Mouse (Mus musculus) embryo, embryonic 10.5 days (tissue): ENCODE measurements around the gene Wdr46.
A peak's percentile ranks its signal among the peaks of the same experiment; 100 is the strongest.
"Not testable (repeated sequence)": the region's sequence is repeated elsewhere in the genome, so short reads cannot be mapped to it uniquely, and the experiment has no call there.

Experiments used
- DNase-seq: peaks from one replicate; pipeline ENCODE4 v3.0.0-alpha.2; 2015; ENCODE audit warnings: low spot score

Gene Wdr46

DNA sequence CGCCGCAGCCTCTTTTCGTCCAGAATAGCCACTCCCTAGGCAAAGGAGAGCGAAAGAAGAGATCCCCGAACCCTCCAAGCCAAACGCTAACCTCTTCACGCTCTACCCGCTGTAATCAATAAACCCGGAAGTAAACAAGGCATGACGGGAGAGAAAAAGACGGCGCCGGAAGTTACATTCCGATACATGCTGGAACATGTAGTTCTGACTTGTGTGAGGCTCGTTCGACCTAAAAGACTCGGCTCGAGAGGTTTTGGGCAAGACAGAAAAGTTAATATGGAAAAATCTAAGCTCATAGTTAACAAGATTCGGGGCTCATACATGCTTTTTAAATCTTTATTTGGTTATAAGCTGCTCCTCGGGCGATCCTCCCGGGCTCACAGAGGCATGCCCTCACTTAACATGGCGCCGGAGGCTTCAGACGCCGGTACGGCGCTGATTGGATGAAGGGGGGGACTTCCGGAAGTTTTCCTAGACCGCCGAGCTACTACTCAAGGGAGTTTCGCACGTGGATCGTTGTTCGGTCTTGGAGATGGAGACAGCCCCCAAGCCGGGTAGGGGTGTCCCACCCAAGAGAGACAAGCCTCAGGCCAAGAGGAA, at the start of gene Wdr46, which contains the start of gene Pfdn6:
Gene Wdr46 (plus strand): TSS at position 455 of the 600 bp plus-strand sequence.
Gene Pfdn6 (minus strand): TSS at position 138 of the 600 bp plus-strand sequence.
- DNase-seq = peak; percentile 97

DNA sequence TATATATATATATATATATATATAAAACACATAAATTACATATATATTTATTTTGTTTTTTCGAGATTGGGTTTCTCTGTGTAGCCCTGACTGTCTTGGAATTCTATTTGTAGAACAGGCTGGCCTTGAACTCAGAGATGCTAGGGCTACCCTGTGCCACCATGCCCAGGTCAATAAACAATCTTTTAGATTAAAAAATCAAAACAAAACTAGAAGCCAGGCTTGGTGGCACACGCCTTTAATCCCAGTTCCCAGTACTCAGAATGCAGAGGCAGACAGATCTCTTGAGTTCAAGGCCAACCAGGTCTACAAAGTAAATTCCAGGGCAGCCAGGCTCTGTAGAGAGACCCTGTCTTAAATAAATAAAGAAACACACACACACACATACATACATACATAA, 49.1 kb upstream of the Wdr46 start:
- no peak for DNase-seq

DNA sequence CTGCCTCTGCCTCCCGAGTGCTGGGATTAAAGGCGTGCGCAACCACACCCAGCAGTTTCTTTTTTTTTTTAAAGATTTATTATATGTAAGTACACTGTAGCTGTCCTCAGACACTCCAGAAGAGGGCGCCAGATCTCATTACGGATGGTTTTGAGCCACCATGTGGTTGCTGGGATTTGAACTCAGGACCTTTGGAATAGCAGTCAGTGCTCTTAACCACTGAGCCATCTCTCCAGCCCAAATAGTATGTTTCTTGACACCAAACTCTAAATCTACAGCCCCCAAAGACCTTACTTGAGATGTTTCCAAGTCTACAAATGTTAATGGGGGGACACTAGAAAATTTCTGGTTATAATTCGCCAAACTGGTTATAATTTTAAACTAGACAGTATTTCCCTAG, 48.6 kb upstream of the Wdr46 start:
- not testable (repeated sequence) for DNase-seq

DNA sequence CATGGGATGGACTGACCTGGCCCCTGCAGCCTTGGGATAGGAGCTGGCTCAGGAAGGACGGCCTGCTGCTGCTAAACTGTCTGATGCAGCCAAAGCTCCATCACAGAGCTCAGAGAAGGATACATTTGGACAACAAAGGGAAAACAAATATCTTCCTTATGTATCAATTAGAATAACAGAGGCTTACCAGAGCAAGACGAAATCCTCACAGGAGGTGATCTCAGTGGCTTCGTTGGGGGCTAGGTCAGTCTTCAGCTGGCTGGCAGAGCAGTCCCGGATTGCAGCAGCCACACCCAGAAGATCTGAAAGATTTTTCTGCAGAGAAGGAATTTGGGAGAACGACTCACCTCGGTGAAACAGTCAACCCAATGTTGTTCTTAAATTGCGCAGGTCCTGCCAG, 48.0 kb upstream of the Wdr46 start:
- no peak for DNase-seq

DNA sequence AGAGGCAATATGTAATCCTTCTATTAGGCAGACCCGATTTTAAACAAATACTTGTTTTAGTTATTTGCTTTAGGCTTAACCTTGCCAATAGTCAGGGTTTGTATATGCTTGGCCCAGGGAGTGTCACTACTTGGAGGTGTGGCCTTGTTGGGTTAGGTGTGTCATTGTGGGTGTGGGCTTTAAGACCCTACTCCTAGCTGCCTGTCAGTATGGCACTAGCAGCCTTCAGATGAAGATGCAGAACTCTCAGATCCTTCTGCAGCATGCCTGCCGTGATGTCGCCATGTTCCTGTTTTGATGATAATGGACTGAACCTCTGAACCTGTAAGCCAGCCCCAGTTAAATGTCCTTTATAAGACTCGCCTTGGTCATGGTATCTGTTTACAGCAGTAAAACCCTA, 47.4 kb upstream of the Wdr46 start:
- not testable (repeated sequence) for DNase-seq

DNA sequence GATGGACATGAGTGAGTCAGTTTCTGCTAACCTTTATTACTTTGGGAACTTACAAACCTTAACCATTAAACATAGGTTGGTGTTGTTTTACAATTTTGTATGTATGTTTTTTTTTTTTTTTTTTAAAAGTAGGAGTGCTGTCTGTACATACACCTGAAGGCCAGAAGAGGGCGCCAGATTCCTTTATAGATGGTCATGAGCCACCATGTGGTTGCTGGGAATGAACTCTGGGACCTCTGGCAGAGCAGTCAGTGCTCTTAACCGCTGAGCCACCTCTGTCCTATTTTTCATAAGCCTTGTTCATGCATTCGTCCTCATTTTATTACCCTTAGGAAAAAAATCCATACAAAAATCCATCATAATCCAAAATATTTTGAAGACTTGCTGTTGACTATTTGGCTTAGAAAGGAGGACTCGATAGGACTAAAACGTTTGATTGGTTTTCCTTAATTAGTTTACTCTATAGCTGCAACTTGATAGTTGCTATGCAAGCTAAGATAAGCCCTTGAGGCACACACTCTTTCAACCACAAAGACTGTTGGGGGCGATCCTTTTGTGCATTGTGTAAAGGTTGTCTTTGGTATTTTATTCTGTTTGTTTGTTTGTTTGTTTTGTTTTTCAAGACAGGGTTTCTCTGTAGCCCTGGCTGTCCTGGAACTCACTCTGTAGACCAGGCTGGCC, 43.2 kb upstream of the Wdr46 start:
- peak; percentile 89 for DNase-seq

DNA sequence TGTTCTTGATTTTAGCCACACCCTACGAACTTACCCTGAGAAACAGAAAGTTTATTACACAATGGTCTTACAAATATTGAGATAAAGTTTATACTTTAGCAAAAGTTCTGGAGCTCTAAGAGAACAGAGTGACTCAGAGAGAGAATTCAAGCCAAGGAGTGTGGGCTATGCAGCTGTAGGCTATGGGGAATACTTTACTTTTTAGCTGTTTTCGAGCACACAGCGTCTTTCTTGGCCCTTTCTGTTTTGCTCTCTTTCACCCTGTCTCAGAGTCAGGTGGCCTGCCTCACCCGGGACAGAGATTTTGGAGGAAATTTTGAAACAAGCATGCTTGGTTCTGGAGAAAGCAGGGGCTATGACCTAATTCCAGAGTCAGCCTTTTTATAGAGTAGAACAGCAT, 42.3 kb upstream of the Wdr46 start:
- not testable (repeated sequence) for DNase-seq

DNA sequence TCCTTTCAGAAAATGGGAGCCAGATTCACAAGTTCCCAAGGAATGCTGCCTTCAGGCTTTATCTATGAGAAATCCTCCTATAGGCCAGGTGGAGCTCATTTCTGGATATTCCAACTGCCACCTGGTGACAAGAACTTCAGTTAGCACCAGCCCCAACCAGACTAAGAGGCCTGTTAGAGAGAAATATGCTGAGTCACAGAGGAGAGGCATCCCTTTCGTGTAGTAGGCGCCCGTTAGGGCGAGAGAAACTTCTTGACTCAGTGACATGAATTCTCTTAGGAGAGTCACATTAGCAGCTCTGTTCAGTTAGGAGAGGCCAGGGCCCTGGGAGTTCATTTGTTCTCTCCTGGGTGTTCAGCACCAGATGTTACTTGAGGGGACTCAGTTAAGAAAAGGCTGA, 40.8 kb upstream of the Wdr46 start:
- DNase-seq = no peak

DNA sequence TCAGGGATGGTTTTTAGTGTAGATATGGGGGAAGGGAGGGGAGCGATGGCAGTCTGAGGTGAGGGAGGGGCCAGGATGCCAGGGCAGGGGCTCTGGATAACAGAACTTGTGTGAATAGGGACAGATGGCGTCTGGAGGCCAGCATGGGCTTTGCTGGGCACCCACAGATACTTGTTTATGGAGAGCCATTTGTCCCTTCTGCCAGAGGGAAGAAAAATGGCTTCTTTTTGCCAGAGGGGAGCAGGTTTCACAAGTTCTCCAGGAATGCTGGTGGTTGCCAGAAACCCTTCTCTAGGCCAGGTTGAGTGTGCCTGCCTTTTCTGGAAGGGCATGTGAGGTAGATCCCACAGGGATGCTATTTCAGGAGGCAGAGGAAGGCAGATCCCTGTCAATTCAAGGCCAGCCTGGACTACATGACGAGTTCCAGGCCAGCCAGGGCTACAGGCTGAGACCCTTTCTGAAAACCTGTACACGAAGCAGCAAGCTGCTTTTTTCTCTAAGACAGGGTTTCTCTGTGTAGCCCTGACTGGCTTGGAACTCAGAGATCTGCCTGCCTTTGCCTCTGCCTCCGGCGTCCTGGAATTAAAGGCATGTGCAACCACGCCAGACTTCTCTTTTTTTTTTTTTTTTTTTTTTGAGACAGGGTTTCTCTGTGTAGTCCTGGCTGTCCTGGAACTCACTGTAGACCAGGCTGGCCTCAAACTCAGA, 40.0 kb upstream of the Wdr46 start:
- no peak for DNase-seq

DNA sequence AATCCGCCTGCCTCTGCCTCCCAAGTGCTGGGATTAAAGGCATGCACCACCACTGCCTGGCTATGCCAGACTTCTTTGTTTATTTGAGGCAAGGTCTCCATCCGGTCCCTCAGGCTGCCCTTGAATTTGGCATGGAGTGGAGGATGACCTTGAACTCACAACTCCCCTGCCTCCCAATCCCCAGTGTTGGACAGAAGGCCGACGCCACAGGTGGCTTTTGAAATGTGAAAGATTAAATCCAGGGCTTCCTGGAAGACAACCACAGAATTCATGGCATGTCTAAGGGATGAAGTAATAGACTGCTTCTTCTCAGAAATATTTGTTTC, 39.5 kb upstream of the Wdr46 start:
- DNase-seq = no peak

DNA sequence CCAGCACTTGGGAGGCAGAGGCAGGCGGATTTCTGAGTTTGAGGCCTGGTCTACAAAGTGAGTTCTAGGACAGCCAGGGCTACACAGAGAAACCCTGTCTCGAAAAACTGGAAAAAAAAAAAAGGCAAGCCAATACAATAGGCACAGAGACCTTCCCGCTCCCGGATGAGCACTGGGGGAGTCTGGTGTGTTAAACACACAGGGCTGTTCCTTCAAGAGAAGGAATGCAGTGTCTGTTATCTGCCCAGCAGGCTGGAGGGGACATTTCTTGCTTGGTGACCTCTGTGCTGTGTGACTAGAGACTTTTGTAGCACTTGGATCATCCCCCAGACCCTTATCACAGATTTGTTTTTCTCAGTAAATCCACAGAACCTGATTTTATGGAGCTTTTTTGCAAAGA, 38.8 kb upstream of the Wdr46 start:
- DNase-seq = no peak

DNA sequence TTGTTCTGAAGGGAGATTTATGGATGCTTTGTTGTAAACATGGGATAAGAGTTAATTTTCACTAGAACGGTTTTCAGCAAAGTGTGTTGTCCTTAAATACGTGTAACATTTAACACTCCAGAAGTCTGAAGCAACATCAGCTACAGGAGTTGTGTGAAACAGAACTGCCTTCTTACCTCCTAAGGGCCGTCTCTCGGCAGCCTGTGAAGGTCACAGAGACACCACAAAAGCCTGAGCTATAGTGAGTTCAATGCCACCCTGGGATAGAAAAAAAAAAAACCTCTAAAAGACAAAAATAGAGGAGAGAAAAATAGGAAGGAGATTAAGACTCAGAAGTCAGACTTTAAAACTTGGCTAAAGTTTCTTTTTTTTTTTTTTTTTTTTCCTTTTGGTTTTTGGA, 38.4 kb upstream of the Wdr46 start:
- no peak for DNase-seq

DNA sequence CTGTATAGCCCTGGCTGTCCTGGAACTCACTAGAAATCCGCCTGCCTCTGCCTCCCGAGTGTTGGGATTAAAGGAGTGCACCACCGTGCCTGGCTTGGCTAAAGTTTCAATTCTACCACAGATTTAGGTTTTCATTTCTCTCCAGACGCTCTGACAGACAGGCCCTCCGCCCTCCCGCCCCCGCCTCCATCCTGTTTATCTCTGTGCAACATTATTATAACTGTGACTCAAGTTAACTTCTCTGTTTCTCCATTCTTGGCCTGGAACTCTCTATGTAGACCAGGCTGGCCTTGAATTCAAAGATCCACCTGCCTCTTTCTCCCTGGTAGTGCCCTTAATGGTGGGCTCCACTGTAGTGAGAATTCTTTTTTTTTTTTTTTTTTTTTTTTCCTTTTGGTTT, 38.0 kb upstream of the Wdr46 start:
- no peak for DNase-seq

DNA sequence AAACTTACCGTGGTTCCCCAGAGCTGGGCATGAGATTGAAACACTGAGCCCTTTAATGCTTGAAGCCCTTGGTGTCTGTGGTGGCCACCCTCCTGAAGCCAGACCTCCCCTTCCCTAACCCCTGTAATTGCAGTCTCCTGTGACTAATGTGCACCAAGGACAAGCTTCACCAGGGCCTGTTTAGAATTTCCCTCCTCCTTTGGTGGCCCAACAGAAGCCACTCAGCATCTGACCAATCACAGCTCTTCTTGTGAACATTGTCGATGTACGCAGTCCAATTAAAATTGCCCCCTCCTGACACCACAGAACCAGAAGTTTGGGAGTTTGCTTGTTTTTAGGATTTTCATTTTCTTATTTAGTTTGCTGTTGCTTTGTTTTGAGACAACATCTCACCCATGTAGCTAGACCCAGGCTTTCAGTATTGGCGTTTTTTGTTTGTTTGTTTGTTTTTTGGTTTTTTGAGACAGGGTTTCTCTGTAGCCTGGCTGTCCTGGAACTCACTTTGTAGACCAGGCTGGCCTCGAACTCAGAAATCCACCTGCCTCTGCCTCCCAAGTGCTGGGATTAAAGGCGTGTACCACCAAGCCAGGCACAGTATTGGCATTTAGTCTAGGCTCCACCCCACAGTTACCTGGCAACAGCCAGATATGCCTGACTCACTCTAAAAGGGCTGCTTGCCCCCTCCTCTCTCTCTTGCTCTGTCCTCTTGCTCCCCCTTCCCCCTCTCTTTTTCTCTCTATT, 36.4 kb upstream of the Wdr46 start:
- DNase-seq = not testable (repeated sequence)

DNA sequence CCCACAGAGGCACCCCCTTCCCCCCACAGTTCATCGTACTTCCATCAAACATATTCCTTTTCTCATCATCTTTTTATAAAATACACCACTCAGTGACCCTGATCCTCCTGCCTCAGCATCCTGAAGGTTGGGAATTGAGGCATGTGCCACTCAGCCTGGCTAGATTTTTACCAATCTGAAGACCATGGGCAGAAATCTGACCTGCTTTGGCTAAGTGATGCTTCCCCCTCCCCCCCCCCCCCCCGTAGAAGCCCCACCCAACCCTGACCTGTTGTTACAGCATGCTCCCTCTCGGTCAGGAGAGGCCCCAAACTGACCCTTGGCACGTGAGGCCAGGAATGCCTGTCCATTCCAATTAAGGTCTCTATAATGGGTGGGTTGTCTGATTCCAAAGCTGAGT, 35.6 kb upstream of the Wdr46 start, which contains the start of gene Platr17:
Gene Platr17 (plus strand): TSS at position 301 of the 400 bp plus-strand sequence.
- DNase-seq = not testable (repeated sequence)

DNA sequence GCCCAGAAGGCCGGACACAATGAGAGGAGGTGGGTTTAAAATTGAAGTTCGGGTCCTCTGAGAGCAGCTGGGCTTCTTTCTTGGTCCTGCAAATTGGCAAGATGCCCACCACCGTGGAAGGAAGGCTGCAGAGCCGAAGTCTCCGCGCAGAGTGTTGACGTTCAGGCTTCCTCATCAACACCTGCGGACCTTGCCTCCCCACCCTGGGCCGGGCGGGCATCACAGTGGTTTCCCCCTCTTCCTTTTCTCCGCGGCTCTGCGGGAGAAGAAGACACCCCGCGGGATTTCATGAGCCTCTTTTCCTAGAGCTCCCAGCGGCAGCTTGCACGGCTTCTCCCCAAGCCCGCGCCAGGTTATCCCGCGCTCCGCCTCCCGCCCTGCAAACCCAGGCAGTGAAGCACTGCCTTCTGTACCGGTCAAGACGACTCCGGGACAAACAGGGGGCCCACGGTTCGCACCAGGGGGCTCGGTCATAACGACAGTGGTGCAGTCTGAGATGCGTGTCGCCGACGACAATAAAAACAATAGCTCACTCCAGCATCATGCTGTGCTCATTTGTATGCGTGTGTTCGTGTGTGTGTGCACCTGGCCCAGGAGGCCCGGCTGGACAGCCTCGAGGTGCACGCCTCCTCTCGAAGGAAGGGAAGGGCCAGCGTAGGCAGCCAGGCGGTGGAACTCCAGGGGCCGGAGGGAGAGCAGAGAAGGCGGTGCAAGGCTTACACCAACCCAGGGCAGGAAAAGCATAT, 32.0 kb upstream of the Wdr46 start:
- peak; percentile 45 for DNase-seq

DNA sequence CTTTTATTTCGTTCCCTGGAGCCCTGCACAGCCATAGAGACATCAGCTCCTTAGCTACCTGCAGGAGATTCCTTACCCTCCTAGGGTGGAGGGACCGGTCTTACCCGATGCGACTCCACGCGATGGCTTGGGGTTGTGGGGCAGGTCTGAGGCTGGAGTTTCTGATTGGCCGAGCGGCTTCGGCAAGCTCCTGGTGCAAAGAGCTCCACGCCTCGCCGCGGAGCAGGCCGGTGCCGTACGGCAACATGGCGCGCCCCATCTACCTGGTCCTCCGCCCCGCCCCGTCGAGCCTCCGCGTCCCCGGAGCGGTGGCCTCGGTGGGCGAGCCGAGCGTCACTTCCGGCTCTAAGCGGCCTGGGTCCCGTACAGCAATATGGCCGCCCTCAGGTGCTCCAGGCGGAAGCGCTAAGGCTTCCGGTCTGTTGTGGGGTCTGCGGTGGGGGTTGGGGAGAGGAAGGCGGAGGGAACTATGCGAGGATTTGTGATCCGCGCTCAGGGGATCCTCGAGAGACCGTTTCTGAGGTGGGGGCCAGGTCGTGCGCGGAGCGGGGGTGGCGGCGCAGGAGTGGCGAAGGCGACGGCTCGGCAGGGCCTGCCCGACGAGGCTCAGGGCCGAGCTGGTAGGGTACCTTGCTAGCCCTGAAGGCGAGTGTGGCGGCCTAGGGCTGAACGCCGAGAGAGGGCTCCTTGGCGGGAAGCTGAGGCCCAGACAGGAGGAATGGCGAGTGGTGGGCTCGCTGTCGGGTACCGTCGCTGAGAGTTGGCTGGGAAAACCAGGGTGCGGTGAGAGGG, 31.2 kb upstream of the Wdr46 start, which contains the start of gene Daxx:
Gene Daxx (plus strand): TSS at position 338 of the 792 bp plus-strand sequence.
- peak; percentile 99 for DNase-seq

DNA sequence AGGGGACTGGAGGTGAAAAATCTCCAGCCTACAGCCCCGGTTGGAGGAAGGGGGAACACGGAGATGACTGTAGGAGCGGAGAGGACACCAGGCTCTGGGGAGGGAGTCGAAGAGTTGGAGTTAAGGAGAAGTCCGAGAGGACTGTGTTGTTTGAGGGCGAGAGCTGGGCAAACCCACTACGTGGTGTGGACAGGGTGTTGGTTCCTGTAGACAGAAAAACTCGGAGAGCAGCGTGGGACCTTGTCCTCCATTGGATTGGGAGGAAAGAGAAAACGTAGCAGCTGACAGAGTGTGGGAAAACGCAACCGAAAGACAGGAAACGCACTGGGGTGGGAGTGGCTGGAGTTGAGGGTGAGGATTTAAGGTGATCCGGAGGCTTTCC, 30.6 kb upstream of the Wdr46 start:
- peak; percentile 38 for DNase-seq

DNA sequence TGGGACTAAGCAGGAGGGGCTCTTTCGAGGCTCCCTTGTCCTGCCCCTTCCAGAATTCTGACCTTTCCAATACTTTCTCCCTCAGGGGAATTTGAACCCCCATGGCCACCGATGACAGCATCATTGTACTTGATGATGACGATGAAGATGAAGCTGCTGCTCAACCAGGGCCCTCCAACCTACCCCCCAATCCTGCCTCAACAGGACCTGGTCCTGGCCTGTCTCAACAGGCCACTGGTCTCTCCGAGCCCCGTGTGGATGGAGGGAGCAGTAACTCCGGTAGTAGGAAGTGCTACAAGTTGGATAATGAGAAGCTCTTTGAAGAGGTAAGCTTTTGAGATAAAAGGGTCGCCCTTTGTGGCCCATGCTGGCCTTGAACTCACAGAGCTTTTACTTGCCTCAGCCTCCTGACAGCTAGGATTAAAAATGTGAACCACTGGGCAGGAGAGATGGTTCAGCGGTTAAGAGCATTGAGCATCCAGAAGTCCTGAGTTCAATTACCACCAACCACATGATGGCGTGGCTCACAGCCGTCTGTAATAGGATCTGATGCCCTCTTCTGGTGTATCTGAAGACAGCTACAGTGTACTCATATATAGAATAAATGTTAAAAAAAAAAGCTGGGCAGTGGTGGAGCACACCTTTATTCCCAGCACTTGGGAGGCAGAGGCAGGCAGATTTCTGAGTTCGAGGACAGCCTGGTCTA, 30.0 kb upstream of the Wdr46 start:
- no peak for DNase-seq

DNA sequence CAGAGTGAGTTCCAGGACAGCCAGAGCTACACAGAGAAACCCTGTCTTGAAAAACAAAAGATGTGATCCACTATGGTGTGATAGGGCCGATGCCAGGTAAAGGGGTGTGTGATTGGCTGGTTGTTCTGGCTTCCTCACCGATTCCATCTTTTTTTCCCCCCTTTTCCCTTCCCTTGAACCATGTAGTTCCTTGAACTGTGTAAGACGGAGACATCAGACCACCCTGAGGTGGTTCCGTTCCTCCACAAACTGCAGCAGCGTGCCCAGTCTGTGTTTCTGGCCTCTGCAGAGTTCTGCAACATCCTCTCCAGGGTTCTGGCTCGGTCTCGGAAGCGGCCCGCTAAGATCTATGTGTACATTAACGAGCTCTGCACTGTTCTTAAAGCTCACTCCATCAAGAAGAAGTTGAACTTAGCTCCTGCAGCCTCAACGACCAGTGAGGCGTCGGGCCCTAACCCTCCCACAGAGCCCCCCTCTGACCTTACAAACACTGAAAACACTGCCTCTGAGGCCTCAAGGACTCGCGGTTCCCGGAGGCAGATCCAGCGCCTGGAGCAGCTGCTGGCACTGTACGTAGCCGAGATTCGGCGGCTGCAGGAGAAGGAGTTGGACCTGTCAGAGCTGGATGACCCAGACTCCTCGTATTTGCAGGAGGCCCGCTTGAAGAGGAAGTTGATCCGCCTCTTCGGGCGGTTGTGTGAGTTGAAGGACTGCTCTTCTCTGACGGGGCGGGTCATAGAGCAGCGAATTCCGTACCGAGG, 29.2 kb upstream of the Wdr46 start:
- no peak for DNase-seq
